Mouse (Mus musculus): ENCODE results near the gene Ercc1.

- TF ChIP-seq CTCF (IDR thresholded peaks at IDR 0.05; ENCODE audit: low read depth) (peak; percentile 94), EP300 (IDR thresholded peaks at IDR 0.05; ENCODE audit: low read depth) (no peak)
Observed at GRCm38 (mm10) chr7:19295503-19296185, 48.9 kb upstream of the Ercc1 start.
